Mouse (Mus musculus): ENCODE data around the gene Fam20a.

Fam20a gene

GRCm38 (mm10) chr11:109716981-109717380 lies 5.1 kb downstream of the Fam20a start:
- DNase-seq (ENCODE audit: low spot score in 2 of 2) = no peak

- DNase-seq (ENCODE audit: low spot score in 2 of 2) = no peak
Measured at GRCm38 (mm10) chr11:109715311-109715781, 6.7 kb downstream of the Fam20a start.

GRCm38 (mm10) chr11:109714341-109715247 lies 7.5 kb downstream of the Fam20a start:
- peak in 1 of 2 experiments; percentile 26 for DNase-seq (ENCODE audit: low spot score in 2 of 2)

- no peak for DNase-seq (ENCODE audit: low spot score in 2 of 2)
Measured at GRCm38 (mm10) chr11:109709501-109709900, 12.6 kb downstream of the Fam20a start.

GRCm38 (mm10) chr11:109708786-109709185 lies 13.3 kb downstream of the Fam20a start:
- DNase-seq (ENCODE audit: low spot score in 2 of 2) = no peak

GRCm38 (mm10) chr11:109707442-109707841 lies 14.6 kb downstream of the Fam20a start:
- no peak for DNase-seq (ENCODE audit: low spot score in 2 of 2)

- DNase-seq (ENCODE audit: low spot score in 2 of 2) = no peak
Measured at GRCm38 (mm10) chr11:109706586-109706985, 15.5 kb downstream of the Fam20a start.

GRCm38 (mm10) chr11:109706055-109706412 lies 16.0 kb downstream of the Fam20a start:
- peak; percentile 65 to 77 for DNase-seq (ENCODE audit: low spot score in 2 of 2)

- DNase-seq (ENCODE audit: low spot score in 2 of 2) = no peak
Measured at GRCm38 (mm10) chr11:109705336-109706054, 16.6 kb downstream of the Fam20a start.

GRCm38 (mm10) chr11:109704311-109705205 lies 17.5 kb downstream of the Fam20a start:
- no peak for DNase-seq (ENCODE audit: low spot score in 2 of 2)

GRCm38 (mm10) chr11:109703845-109704244 lies 18.2 kb downstream of the Fam20a start:
- no peak for DNase-seq (ENCODE audit: low spot score in 2 of 2)

GRCm38 (mm10) chr11:109702031-109702815 lies 19.9 kb downstream of the Fam20a start:
- DNase-seq (ENCODE audit: low spot score in 2 of 2) = no peak

- no peak for DNase-seq (ENCODE audit: low spot score in 2 of 2)
Measured at GRCm38 (mm10) chr11:109700761-109701160, 21.3 kb downstream of the Fam20a start.

- no peak for DNase-seq (ENCODE audit: low spot score in 2 of 2)
Measured at GRCm38 (mm10) chr11:109699784-109700183, 22.3 kb downstream of the Fam20a start.

- no peak for DNase-seq (ENCODE audit: low spot score in 2 of 2)
Measured at GRCm38 (mm10) chr11:109698740-109699139, 23.3 kb downstream of the Fam20a start.

- no peak for DNase-seq (ENCODE audit: low spot score in 2 of 2)
Measured at GRCm38 (mm10) chr11:109697089-109697643, 24.9 kb downstream of the Fam20a start.

- no peak for DNase-seq (ENCODE audit: low spot score in 2 of 2)
Measured at GRCm38 (mm10) chr11:109696519-109696918, 25.6 kb downstream of the Fam20a start.

GRCm38 (mm10) chr11:109692737-109693136 lies 29.3 kb downstream of the Fam20a start:
- DNase-seq (ENCODE audit: low spot score in 2 of 2) = peak; percentile 78 to 79

- DNase-seq (ENCODE audit: low spot score in 2 of 2) = no peak
Measured at GRCm38 (mm10) chr11:109689539-109689938, 32.5 kb downstream of the Fam20a start.

GRCm38 (mm10) chr11:109682221-109682620 lies 39.9 kb downstream of the Fam20a start:
- no peak for DNase-seq (ENCODE audit: low spot score in 2 of 2)

GRCm38 (mm10) chr11:109681556-109681955 lies 40.5 kb downstream of the Fam20a start:
- DNase-seq (ENCODE audit: low spot score in 2 of 2) = no peak
